Mouse (Mus musculus) cerebellum, adult 11-12 months (tissue): ENCODE measurements at regions not wholly inside any gene's neighbourhood (a gene's known extent, or its start where the extent isn't known, plus 50 kb on each side); places are given as distances from the start of the nearest gene placed in this dataset.
"Not testable (repeated sequence)": the region's sequence is repeated elsewhere in the genome, so short reads cannot be mapped to it uniquely, and the experiment has no call there.

Source experiments
- DNase-seq: peaks from one replicate; pipeline ENCODE4 v3.0.0; 2022

DNA sequence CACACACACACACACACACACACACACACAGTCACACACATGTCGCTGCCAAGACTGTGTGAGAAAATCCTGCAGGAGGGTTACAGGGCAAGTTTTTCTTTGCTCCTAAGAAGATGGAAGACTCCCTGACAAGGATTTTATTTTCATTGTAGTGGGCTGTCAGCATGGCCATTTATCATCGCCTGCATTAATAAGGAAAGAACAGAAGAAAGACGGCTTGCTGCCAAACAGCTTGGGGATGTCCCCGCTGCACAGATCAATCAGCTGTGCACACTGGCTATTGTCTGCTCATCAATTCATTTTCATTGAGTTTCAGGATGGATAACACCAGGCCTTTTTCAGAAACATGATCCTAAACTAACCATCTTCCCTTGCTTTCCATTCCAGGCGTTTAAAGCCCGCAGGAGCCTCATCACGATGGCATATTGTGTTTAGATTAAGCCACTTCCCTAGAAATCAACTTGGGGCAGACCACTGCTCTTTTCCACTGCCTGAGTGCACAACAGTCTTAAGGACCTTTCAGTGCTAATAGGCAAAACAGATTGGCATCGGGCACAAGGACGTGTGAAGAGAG is 213.1 kb upstream of the Crbn start:
- no peak for DNase-seq

DNA sequence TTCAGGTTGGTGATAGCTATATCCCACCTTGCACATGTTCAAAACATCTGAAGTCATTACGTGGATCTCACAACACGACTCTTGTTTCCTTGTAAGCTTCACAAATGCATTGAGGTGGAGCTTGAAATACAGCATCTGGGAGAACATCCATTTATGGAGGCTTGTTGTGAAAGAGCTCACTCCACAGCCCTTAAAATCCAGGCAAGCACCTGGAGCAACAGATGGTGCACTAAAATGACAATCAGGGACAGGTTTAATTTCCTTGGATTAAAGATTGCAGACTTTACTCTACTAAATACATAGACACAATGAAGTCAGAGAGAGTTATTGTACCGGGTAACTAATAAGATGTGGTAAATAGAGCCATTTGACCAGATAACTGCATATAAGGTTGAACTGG is 219.2 kb upstream of the Crbn start:
- DNase-seq: peak; percentile 37

DNA sequence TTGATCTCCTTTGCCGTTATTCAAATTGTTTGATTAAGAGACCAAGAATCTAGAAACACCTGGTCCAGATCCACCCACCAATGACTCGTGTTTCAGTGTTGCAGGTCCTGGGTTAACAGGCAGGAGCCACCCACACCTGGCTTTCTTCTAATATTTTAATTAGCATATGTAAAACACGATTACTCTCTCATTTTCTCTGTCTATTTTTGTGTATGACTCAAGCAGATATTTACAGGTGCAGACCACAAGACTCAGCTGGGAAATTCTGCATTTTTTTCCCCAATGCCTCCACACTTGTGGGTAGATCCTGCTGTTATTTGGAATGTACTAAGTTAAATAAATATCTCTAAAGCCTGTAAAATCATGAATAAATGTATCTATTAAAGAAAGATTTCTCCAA is 245.3 kb upstream of the Crbn start:
- DNase-seq: no peak

DNA sequence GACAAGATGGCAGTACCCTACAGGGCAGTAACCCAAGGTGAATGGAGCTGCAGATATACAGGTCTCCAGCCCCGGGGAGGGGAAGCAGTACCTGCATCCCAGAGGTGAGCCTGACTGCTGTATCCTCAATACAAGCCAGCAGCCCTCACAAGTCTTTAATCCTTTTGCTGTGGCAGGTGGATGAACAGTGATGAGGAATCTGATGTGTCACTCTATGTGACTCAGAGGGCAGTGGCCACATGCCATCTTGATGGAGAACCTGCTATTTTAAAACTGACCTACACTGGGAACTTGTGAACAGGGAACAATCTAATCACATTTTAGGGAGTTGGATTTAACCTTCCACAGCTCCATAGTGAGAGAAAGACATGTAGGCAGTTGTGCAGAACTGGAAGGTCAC is 251.7 kb upstream of the Crbn start:
- peak; percentile 31 for DNase-seq

DNA sequence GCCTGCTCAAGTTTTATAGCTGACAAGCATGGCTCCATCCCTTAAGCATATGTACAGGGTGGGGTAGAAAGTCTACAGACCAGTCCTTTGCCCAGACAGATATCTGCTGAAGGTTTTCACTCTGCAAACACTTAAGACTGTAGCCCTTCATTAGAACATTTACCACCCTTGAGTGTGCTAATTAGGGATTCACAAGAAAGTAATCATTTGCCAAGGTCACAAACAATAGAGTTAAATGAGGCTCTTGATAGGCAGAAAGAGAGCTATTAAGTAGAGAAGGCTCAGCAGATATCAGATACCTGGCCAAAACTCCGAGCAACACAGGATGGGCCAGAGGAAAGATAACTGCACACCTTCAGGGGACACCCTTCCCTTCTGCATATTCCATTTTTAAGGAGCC is 252.3 kb upstream of the Crbn start:
- DNase-seq: no peak

DNA sequence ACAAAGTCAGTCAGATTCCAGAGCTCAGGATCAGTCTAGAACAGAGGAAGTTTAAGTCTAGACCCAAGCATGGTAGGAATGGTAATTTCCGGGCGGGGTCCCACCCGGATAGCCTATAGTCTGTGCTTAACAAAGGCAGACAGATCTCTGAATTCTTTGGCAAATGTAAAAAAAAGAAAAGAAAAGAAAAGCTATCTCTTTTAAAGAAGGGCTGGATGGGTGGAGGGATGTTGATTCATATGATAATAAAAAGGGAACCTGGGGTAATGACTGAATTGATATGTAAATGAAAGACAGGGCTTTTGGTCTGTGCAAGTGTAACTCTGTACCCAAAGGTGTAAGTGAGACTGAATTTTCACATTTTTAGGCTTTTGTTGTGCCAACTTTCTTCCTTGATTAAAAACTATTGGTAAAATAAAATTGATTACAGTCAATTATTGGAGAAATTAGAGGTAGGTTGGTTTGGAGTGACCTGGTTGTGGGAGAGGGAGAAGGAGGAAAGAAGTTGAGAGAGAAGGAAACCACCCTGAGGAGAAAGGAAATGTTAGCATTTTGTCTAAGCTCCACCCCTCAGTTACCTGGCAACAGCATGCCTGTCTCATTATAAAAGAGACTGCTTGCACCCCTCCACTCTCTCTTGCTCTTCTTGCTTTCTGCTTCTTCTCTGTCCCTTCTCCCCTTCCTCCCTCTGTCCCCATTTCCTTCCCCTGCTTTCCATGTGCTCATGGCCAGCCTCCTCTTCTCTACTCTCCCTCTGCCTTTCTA is 259.3 kb upstream of the Crbn start:
- DNase-seq: no peak

DNA sequence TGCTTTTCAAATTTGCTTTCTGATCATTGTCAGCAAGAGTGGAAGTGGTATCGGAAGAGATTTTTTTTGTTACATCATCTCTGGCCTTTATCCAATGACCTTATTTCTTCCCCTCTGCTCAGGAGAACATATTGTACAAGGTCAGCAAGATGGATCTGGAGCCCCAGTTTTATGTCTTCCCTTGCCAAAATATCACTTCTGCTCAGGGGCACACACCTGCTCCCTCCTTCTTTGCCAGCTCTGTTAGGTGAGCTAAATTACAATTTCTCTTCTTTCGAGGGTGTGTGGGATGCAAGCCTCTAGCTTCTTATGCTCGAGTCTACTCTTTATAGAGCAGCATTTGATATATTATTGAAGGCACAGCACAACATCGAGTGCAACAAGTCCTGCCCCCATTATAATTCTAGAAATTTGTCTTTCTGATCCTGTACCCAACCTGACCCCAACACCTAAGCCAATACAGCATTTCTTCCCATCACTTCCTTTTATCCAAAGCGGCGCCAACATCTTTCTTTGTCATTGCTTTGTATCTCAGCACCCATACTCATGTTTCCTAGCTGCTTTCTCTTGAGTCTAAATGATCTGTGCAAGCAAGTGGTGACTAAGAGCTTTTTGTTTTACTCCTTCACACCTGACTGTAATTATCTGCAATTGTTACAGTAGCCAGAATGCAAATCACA is 263.1 kb upstream of the Crbn start:
- peak; percentile 92 for DNase-seq

DNA sequence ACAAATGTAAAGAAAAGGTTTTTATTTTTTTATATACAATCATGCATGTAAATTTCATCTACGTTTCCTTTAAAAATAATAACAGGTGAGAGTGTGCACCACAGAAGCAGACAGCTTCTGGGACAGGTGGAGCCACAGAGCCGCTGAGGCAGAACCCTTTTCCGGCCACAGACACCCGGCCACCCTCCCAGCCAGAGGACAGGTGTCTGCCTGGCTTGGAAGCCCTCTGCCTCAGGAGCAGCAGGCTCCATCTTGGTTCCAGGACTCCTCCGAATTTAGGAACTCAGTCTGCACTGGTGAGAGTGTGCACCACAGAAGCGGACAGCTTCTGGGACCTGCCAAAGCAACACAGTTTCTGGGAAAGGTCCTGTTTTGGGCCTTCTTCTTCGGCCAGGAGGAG is 270.6 kb upstream of the Crbn start:
- peak; percentile 43 for DNase-seq

DNA sequence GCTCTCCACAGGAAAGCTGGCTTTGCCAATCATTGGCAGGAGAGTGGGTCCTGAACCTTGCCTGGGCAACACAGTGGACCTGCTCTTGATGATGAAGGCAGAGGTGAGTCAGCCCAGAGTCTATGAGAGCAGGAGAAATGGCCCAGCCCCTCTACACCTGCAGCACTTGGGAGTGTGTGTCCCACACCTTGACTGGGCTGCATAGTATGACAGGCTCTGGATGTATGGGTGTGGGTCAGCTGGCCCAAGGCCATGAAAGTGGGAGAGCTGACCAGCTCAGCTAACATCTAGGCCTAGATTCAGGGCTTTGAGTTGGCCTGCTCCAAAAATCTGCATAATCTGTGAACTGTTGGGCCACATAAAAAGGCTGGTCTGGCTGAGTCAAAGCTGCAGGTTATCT is 292.7 kb upstream of the Crbn start:
- DNase-seq: no peak

DNA sequence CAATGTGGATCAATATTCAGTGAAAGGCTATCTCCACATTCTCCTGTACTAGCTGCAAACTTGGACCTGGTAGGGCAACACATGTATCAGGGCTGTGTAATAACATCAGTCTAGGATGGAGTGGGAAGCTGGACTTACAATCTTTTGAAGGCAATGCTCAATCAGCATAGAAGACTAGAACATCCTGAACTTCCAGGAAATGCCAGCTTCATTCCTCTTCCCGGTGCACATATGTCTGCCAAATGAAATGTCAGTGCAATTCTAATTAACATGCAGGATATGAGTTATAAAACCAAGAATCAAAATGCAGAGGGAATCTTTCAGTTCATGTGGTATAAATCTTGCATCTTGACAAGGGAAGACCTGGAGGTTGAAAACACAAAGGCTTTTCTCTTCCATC is 328.8 kb upstream of the Crbn start:
- no peak for DNase-seq

DNA sequence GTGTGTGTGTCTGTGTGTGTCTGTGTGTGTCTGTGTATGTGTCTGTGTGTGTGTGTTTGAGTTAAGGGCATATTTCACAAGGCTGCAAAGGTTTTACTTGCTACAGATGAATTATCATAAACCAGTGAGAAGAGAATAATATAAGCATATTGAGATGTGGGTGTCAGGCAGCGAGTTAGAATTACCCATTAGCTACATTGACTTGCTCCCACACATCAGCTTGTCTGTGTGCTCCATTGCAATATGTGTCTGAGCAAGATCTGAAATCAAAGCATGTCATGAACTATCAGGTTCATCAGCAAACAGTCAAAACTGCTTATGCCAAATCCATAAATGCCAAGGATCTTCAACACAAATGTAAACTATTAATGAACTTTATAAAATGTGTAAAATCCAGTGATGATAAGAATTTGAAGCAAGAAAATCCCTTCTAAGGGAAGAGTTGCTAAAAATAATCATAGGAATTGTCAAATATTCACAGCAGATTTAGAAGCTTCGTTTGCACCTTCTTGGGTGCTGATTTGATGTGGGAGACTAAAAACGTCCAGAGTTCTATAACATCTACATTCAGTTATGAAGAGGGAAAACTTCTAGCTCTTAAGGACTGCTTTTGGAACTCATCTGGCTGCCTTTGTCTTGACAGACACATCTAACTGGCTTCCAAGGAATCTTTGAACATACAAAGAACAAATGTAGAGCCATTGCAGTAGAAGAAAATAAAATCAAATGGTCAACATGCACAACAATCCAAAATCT is 361.7 kb upstream of the Lrrn1 start:
- DNase-seq: no peak

DNA sequence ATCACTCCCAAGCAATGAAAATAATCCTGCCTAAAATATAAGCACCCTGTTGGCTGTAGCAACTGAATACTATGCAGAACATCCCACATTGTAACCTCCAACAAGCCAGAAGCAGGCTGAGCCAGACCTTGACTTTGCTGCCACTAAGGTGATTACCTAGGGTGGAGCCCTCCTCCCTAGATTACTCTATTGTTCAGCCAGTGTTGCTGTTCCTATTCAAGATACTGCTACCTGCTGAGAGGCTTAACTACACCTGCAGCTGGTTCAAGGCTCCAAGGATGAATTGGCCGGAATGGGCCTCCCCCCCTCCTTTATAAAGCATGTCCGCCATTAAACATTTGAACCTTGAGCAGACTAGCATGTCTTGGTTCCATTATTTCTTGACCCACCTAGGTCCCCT is 311.3 kb upstream of the Lrrn1 start:
- DNase-seq: no peak

DNA sequence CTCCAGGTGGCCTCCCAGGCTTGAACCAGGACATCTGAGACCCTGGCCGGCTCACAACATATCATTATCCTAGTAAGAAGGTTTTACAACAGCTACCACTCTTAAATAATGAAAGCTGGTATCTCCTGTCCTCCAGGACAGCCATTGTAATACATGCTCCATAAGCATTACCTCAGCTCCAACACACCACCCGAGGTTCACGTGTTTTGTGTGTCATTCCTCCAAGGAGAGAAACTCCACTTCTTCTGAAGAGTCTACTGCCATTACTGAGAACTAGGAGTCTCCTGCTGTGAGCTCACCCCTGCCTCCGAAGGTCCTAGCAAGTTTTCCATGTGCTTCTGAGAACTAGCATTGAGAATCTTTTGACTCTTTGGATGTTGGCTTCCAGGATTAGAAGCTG is 310.8 kb upstream of the Lrrn1 start:
- DNase-seq: no peak

DNA sequence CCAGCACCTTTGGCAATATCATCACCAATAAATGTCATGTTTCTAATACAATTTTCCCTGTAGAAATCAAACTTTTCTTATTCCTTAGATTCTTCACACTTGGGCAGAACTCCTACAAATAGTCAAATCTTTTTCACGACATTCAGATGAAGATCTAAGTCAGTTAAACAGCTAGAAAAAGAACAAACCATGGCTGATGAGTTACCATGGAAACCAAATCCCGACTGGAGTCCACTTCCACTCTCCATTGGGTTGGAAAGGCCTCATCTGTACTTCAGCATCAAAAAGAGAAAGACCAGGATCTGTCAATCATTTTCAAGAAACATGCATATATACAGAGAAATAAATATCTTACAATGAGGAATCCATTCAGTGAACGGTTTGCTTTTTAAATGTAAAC is 307.0 kb upstream of the Lrrn1 start:
- no peak for DNase-seq

DNA sequence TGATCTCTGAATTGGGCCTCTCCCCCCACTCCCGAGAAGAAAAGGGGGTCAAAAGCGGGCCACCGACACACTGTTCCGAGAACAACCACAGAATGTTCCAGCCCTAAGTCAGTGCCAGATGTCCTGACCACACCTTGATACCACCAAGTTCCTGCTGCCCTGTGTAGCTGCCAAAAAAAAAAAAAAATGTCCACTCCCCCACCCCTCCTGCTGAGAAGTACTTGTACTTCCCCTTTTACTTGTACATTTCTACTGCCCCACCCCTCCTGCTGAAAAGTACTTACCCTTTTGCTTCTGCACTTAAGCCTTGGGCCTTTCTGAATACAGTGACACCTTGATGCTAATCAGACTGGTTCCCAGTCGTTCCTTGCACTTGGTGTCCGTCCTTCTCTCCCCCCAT is 299.7 kb upstream of the Lrrn1 start:
- not testable (repeated sequence) for DNase-seq

DNA sequence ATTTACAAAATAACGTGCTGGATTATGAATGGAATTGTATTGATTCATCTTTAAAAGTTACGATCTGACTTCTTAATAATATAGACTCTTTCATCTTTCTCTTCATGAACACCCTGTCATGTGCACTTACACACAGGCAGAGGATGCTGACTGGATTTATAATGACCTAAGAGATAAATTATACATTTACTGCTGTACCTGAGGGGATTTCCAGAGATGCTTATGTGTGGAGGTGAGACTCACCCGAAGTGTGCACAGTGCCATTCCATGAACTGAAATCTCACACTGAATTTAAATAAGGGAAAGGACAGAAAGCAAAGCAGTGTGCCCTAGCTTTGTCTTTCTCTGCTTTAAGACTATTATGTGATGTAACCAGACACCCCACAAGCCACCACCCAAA is 291.9 kb upstream of the Lrrn1 start:
- DNase-seq: no peak

DNA sequence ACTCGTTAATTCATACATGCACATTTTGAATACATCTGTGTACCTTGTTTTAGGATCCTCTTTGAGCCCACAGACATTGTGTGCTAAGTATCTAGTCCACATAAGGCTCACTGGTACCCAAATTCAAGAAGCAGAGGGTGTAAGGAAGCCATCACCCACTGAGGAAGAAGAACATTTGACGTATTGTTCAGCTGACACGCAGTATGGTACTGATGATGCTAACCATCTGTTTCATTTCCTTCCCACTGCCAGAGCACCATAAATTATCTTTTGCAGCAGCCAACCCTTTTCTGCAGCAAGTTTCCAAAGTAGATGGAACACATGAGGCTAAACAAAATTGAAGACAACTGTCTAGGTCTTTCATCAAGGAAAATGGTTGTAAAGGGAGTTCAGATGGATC is 285.6 kb upstream of the Lrrn1 start:
- DNase-seq: no peak

DNA sequence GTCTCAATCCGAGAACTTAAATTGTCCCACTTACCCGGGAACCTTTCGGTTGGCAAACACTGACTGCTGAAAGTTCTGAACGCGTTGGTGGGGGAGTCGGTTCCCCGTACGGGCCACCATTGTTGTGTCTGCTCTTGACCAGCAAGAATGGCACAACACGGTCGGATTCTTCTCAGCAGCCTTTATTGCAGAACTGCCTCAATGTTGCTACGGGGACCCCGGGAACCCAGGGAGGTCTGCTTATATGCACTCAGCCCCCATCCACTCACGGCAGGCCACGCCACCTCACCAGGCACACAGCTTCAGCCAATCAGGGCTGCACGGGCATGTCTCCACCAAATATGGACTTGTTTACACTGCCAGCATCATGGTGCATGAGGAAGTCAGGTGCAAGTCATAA is 249.2 kb upstream of the Lrrn1 start:
- DNase-seq: no peak

DNA sequence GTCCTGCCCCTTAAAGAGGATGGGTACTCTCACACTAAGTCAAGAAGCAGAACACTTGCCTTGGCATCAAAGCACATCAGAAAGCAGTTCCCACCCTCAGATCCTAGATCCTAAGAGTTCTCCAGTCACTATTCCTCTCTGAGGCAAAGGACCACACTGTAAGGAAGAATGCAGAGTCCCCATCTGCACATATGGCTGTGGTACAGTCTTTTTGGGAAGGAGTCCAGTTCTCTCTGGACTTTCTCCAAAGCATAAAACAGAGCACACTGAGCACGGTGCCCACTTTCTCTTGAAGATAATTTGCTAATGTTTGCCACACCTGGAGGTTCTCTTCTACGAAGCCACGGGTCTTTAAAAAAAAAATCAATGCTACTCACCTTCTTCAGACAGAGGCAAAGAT is 238.7 kb upstream of the Lrrn1 start:
- DNase-seq: peak; percentile 50

DNA sequence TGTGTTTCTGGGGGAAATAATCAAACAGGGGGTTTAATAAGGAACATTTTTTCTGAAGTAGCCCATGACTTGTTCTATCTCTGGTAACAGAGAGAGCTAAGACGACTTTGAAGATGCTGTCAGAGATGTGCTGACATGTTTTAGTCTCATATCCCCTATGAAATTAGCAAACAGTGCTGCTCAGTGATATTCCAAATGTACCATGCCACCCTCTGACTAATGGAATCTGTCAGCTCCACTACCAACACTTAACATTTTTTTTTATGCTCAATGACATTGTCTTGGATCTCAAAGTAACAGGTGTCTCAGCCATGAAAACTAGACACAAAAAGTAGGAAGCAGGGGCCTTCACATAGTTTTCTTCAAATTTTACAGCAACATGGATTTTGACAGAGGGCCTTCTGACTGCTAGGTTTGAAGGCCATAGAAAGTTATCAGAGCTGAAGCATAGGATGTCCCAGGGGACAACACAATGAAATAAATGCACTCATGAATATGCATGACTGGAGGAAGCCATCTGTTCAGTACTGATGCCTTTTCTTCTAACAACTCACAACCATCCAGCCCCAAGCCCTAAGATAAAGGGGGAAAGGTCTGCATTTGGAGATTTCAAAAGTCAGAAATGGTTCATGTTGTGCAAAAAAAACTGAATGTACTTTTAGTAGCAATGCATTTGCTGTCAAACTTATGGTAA is 225.7 kb upstream of the Lrrn1 start:
- DNase-seq: no peak

DNA sequence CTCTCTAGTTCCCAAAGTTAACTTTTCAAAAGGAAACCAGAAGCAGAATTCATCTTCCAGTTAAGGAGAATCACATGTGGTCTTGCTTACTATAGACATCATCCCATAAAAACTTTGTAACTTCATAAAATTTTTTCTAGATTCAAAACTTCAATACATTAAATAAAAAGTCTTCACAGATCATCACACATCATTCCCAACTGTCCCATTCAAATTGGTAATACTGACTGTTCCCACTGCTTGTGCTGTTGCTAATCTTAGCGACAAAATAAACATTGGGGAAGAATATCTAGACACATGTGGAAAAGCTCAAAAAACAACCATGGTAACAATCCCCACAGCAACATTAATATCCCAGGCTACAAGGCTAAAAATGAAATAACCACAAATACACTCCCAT is 210.0 kb upstream of the Lrrn1 start:
- DNase-seq: no peak

DNA sequence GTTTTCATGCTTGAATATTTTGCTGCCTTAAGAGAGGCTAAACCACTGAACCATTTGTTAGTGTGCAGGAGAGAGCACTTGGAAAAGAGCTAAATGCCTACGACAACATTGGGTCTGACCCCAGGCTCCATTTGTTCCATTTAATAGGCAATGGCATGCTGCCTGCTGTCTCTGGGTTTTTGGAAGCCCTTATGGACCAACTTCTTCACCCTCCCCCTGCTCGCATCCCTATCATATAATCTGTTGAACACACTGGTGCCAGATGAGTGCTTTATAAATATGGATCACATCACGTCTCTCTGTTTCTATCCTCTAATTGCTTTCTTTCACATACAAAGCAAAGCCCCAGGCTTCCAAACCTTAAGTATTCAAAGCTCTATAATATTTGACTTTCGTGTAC is 179.1 kb upstream of the Lrrn1 start:
- no peak for DNase-seq

DNA sequence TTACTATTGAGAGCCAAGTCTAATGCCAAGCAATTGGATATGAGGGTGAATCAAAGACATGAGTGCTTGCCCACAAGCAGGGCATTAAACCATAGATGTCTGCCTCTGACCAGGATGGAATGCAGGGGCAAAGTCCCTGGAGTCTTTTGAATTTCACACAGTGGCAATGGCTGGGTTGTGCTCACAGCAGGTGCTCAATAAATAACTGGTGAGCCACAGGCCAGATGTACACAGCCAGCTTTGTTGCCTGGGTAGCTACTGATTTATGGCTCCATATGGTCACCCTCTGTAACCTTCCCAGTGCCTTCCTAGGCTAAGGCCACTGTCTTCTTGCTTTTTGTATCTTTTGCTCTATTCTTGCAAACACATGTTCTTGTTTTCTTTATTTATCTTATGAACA is 154.3 kb upstream of the Lrrn1 start:
- DNase-seq: no peak
